Mouse (Mus musculus) inflammation-experienced regulatory T-cells, adult 6 months (primary cell): Measurements from ENCODE around the gene Ubl7. TPM values are rescaled to one million over a fixed set of nuclear protein-coding genes. Genes with fewer than 3 reads are reported as not detected.
A peak's percentile ranks its signal among the peaks of the same experiment; 100 is the strongest.

Experiments
- ATAC-seq: one replicate; pipeline ENCODE4 v1.8.0; 2017
- polyA plus RNA-seq, 3 experiments: library from polyadenylated mRNA; unstranded; fragments of 100-300 nt; shearing (Covaris generic); gene quantifications; one replicate each; pipeline ENCODE4 v1.2.1; 2017

Ubl7 gene
- polyA plus RNA-seq, 3 experiments from 2014 or later: 113 to 167 (median 131) TPM

DNA sequence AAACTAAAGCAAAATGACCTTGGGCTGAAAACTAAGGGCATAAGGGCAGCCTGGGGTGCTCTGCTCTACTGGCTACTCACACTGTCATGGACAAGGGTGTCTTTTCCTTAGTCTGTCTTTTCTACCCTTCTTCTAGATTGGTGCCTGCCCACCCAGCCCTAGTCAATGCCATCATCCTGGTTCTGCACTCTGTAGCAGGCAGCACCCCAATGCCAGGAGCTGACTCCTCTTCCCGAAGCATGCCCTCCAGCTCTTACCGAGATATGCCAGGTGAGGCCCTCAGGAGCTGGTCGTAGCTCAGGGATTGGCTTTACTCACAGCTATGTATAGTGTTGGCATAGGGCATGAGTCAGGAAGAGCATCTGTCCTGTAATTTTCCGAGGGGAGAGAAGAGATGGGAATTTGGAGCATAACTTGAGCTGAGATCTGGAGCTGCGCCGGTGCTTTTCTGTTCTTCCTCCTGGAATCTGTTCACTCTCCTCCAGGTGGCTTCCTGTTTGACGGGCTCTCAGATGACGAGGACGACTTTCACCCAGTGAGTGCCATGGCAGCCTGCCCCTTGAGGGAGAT is 10.8 kb downstream of the Ubl7 start:
- ATAC-seq: no peak

GRCm38 (mm10) chr9:57922381-57922780 is 11.6 kb downstream of the Ubl7 start:
- no peak for ATAC-seq

- no peak for ATAC-seq
Observed at GRCm38 (mm10) chr9:57923046-57923445, 12.3 kb downstream of the Ubl7 start.

DNA sequence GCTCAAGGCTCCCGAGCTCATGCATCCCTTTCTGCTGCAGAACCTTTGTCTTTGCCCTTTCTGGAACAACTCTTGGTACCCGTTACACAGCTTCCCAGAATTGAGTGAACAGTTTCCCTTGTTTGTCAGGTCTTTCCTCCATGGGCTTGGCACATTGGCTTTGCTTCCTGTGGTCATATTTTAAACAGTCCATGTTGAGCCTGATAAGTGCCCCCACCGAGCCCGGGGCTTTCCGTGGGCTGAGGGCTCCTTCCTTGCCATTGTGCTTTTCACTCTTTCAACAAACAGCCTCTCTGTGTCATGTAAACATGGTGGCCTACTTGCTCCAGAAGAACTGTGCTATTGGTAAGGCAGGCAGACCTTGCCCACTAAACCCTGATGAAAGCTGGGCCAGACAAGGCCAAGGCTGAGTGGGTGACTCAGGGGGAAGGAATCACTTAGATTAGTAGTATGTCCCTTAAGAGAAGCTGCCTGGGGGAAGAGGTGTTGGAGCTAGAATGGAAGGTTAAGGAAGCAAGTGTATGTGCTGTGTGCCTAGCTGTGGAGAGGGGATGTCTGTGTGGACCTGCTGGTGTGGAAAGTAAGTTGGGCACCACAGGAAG is 20.5 kb downstream of the Ubl7 start:
- no peak for ATAC-seq

GRCm38 (mm10) chr9:57932253-57932652 is 21.5 kb downstream of the Ubl7 start:
- no peak for ATAC-seq

DNA sequence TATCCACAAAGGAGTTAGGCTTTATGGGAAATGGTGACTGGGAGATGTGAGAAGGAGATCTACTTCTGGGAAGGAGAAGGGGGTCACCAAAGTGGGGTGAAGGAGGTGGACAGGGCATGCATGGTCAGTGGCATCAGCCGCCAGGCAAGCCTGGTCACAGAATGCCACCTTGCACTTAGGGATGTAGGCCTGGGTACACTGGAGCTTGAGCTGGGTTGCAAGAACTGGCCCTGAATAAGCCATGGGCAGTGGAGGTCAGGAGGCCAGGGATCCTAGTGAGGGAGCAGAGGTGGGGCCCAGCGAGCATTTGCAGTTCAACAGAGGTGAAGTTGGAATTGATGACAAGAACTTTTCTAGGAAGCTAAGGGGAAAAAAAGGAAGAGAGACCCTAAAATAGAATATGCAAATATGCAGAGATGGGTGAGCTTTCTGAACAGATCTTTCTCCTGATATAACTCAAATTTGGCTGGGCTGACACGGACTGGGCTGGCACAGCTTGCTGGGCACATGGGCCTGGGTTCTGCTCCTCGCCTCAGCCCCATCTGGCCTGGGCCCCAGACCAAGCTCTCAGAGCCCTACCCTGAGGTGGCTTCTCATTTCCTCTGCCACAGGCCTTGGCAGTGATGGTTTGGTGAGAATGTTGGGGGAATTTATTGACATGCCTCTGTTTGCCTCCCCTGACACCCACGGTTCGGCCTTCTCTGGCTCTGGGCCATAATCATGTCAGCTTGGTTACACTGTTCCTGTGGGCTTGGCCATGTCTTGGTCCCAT is 22.2 kb downstream of the Ubl7 start:
- no peak for ATAC-seq

DNA sequence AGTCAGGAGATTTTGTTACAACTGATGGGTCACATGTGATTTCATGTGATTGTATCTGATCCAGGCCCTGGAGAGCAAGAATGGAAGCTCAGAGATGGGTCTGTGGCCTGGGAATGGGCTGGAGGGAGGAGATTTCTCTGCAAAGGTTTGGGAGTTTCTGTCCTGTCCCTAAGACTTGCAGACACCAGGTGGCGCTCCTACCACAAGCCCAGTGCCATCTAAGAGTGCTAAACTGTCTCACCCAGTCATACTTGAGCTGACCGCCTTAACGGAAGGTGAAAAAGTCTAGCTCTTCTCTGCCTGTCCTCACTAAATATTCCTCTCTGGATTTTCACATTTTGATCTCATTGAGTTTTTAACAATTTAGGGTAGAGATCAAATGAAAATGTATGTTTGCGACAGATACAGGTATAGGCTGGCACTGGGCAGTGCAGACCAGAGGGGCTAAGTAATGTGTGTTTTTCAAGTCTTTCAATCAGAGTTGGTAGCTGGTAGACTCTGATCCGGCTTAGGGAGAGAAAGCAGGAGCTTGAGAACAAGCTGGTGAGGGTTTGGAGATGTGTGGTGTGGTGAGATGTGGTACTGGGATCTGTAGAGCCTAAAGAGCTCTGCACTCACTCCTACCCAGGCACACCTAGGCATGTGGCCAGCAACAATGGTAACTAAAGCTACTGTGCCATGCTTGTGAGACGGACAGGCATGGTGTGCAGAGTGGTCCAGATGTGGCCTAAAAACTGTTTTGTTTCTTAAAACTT is 25.1 kb downstream of the Ubl7 start:
- no peak for ATAC-seq

GRCm38 (mm10) chr9:57937171-57937570 is 26.4 kb downstream of the Ubl7 start:
- ATAC-seq: no peak

- no peak for ATAC-seq
Observed at GRCm38 (mm10) chr9:57937651-57938050, 26.9 kb downstream of the Ubl7 start.

GRCm38 (mm10) chr9:57938225-57939055 is 27.7 kb downstream of the Ubl7 start:
- no peak for ATAC-seq

DNA sequence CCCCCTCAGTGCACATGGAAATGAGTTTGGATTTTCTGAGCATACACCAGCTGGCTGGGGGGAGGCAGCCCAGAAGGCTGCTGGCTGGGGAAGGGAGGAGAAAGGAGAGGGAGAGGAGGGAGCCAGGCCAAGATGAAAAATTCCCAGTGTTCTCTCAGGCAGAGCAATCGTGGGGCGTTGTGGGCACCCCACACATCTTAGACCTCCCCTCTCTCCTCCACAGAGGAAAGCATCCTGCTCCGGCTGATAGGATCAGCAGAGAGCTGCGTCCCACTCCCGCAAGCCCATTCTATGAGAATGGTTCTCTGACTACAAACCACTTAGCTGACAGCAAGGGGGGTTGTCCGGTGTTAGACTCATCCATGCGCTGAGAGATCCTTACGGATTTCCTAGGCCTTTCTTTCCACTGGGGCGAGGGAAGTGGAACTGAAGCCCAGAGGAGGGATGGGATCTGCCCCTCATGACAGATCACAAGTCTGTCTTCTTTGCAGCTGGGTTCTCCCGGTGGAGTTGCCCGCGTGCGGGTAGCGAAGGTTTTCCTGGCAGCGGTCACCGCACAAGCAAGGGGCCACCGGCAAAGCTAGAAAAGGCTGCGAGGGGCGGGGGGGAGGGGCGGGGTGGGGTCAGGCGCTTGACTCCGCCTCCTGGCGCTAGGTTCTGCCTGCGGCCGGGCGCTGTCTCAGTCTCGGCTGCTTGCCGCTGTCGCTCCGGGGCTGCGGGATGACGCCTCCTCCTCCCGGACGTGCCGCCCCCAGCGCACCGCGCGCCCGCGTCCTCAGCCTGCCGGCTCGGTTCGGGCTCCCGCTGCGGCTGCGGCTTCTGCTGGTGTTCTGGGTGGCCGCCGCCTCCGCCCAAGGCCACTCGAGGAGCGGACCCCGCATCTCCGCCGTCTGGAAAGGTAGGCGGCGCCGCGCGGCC is 28.9 kb downstream of the Ubl7 start, which contains the start of gene Sema7a:
Sema7a (plus strand) TSS at position 682 of the 918 bp plus-strand sequence.
- ATAC-seq: peak; percentile 74

GRCm38 (mm10) chr9:57940349-57940794 is 29.6 kb downstream of the Ubl7 start:
- peak; percentile 27 for ATAC-seq

GRCm38 (mm10) chr9:57940861-57941638 is 30.3 kb downstream of the Ubl7 start:
- ATAC-seq: no peak

DNA sequence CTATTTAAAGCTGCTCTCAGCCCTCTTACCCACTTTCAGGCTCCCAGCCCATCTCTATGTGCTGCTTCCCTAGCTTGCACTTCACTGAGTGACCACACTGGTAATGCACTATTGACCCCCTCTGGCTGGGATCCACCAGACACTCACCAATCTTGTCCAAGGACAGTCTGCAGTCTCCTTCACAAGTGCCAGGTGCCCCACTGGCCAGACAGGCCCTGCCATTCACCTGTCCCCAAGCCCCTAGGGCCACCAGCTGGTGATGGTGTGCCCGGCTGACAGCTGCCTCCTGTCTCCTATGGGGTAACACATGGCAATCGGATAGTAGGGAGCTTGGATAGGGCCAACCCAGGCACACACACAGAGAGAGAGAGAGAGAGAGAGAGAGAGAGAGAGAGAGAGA is 31.3 kb downstream of the Ubl7 start:
- no peak for ATAC-seq

GRCm38 (mm10) chr9:57943067-57943466 is 32.3 kb downstream of the Ubl7 start:
- no peak for ATAC-seq

DNA sequence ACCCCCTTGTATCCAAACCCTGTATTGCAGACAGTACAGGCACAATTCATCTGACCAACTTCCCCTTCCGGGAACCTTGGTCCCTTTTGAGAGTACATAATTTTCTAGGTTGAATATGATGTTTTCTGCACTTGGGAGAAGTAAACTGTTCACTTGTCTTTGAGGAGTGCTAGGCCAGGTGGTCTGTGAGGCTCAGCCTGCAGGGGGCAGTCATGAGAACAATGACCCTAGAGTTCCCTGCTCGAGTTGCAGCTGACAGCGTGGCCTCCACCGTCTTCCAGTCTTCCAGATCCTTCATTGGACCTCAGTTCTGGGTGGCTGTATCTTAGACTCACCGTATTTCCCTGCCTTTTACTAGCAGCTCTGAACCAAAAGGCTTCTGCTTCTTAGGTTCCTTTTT is 33.8 kb downstream of the Ubl7 start:
- no peak for ATAC-seq

DNA sequence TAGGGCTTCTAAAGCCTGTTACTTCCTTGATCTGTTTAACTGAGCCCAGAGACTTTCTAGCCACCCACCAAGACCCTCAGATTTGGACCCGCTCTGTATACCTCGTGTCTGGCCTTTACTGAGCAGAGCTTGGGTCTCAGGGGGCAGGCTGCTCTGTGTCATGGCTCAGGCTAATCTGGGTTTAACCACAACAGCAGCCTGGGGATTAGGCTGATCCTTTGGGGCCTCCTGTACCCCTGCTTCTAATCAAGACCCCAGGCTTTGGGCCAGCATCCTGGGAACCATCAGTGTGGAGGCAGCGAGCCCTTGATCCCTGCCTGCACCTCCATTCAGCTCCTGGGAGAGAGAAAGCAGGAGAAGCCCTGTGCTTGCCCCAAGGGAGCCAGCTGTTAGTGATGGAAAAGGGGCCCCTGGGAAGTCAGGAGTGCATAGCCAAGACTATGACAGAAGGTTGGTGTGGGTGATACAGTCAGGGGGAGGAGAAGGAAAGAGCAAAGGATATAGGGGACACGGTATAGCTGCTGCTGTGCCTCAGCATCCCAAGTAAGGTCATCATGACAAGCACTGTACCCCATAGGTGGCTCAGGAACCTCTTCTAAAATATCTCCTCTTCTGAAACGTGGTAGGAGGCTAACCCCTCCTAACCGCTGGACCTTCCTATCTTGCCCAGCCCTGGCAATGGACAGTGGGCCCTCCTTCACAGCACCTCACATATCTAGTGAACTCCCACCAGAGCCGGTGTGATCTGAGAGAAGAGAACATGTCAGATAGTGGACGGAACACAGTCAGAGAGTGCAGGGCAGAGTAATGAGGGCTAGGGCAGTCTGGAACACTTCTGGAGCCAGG is 35.2 kb downstream of the Ubl7 start:
- no peak for ATAC-seq

GRCm38 (mm10) chr9:57947381-57948030 is 36.7 kb downstream of the Ubl7 start:
- no peak for ATAC-seq
